Mouse (Mus musculus) lung, postnatal 36 days (tissue): Measurements from ENCODE around the gene Ldb2.
A peak's percentile ranks its signal among the peaks of the same experiment; 100 is the strongest.

Source experiments
- DNase-seq: peaks from one replicate; pipeline ENCODE4 v3.0.0; 2022; ENCODE audit warnings: mixed read lengths

Gene Ldb2

DNA sequence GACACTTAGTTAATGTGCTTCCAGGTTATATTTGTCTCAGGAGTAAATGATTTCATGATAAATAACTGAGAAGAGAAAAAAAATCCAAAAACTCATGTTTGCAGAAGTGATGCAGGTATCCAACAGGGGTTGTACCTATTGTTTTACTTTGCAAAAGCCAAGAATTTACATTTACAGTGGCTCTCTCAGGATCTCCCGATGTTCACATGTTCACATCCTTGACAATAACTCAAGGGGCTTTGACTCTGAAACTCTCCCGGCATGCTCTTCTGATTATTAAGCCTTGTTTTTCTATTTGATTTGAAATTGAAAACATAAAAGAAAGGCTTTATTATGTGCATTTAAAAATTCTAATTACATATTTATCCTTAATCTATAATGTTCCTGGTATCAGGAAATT lies 260.8 kb downstream of the Ldb2 start:
- DNase-seq = no peak

DNA sequence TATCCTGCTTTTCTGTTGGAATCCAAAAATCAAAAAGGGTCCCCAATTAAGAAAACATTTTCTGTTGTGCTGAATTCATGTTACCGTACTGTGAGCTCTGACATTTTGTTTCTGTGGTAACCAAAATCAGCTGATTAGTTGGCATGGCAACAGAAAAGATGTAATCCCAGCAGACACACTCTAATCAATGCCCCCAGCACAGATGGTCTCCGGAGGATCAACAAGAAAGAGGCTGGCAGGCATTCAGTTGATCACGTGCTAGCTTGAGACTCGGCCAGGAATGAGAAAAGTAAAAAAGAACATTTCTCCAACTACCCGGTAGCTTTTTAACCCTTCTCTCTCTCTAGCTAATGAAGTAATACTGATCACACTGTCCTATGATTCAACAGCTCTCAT lies 261.5 kb downstream of the Ldb2 start:
- no peak for DNase-seq

DNA sequence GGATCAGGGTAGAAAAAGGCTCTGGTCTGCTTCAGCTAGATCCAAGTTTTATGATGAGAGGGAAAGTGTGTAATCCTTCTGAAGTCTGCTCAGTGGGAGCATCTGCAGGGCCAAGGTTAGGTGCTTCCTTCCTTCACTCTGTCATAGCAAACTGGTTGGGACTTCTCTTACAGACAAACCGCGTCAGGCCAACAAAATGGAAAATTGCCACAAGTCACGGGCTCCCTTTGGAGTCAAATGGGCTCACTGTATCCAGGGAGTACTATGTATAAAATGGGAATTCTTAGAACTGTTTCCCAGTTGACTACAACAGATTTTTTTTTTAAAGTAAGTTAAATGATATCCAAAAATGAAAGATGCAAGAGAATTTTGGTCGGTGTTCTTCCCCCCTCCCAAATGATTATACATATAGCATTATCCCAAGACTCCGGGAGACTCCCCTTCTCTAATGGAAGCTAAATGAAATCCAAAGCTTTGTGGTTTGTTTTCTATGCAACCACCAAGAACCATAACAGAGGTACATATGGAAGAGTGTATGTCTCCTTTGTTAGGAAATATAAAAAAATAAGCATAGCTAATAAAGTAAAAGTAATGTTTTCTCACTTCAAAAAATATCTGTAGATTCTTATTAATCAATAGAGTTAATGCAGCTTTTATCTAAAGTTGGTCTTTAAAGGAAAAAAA lies 262.0 kb downstream of the Ldb2 start:
- DNase-seq = no peak

DNA sequence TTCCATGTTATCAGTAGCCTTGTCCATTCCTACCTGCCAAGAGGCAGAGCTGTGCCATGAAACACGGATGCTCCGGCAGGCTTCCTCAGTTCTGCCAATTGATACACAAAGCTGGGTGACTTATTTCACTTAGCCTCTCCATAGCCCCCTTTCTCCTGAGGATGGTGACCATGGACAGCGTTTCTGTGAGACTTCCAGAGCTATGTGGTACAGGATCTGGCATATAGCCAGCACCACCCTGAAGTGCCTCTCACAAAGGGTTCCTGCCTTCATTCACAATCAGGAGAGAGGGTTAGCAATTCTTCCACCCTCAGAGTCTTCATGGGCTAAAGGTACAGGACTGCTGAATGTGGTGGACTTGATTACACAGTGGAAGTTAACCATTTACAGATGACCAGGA lies 270.0 kb downstream of the Ldb2 start:
- DNase-seq = no peak

DNA sequence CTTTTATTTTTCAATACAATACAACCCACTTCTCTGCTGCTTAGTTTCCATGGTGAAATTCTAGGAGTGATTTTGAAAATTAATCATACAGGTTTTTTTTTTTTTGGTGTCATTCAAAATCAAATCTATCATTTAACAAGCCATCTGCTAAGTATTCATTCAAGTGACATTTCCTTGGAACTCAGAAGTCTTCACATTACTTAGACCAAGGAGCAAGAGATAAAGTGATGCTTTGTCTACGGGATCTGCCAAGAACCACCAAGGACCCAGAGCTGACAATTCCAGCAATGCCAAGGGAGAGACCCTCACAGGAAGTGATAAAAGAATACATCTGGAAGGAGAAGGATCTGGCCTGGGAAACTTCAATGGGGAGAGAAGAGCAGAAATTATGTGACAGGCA lies 270.5 kb downstream of the Ldb2 start:
- DNase-seq = no peak

DNA sequence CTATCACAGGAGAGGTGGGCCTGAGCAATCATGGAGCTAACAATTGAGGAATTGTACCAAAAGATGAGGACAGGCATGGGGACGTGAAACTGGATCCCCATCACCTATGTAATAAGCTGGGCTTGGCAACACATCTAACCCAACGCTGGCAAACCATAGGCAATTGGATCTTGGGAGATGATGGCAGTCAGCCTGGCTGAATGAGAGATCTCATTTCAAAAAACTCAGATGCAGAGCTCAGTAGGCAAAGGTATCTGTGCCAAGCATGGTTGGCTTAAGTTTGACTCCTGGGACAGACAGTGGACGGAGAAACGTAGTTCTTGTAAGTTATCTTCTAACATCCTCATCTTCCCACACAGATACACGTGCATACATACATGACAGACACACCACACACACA lies 294.3 kb downstream of the Ldb2 start:
- DNase-seq = no peak

DNA sequence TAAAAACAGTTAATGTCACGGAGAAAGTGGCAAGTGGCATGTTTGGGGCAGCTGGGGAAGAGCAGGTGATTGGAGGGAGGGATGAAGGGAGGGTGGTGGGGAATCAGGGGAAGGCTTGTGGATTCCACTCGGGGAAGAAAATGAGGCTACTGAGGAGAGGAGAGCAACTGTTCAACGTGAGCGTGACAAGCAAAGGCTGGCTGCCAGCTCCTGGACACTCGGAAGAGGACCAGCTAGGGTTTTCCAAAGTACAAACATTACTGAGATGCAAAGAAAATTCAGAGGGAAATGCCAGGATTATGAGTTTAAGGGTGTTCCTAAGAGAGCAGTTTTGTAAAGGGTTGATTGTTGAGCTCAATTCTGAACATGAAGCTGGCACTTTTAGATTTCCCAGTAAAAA lies 294.7 kb downstream of the Ldb2 start:
- no peak for DNase-seq

DNA sequence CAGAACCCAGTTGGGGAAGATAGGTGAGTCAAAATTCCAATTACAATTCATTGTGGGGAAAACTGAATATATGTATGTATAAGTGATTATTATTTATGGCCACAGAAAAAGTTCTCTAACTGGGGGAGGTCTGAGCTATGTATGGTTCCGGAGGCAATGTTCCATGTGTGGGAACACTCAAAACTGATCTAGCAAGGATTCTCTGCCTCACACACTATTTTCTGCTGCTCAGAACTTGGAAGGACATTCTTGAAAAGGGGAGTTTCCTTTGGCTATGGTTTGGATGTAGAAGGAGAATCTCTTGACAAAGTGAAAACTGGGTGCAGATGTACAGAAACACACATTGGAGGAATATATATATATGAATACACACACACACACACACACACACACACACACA lies 301.3 kb downstream of the Ldb2 start:
- no peak for DNase-seq

DNA sequence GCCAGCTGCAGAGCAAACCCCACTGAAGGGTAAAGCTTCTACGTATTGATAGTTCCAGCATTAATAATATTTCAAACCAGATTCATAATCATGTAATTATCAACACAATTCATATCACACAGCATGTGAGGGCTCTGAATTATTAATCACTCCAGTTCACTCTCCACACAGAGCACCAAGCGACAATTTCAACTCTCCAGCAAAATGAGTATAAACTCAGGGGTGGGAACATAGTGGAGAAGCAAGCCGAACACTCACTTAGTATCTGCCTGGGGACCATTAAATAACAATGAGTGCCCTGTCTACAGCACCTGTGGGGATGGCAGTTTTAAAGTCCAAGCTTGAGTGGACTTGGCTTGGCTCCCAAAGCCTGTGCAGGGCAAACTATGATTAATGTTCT lies 302.6 kb downstream of the Ldb2 start:
- DNase-seq = no peak

DNA sequence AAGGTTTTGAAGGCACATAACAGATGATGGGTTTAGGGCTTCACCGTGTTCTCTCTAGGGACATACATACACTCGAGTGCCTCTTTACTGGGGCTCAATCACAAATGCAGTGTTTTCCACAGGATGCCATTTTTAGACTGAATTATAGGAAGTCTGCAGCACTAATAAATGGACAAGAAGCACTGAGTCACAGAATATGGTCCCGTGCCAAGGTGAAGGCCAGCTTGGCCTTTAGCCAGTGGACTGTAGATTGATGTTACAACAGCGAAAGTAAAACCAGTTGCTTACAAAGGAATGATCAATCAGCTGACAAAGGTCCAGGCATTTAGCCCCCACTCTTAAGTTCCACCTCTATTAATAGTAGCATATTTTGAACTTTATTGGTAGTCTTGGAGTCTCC lies 304.4 kb downstream of the Ldb2 start:
- peak; percentile 87 for DNase-seq

DNA sequence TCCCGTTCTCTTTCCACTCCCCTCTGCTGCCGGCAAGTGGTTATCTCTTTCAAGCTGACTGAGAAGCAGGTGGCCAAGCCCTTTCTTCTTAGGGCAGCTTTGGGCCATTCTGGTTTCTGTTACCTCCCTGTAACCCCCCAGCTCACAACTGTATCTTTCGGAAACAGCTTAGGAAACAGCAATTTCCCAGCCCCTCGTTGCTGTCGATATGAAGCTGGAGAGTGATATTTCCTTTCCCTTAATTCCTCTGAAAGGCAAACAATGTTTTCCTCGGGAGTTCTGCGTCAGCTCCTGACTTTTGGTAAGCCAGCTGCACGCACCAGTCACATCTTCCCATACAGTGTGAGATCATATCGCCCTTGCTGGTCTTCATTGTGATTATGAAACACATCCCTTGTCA lies 305.3 kb downstream of the Ldb2 start:
- DNase-seq = peak; percentile 14

DNA sequence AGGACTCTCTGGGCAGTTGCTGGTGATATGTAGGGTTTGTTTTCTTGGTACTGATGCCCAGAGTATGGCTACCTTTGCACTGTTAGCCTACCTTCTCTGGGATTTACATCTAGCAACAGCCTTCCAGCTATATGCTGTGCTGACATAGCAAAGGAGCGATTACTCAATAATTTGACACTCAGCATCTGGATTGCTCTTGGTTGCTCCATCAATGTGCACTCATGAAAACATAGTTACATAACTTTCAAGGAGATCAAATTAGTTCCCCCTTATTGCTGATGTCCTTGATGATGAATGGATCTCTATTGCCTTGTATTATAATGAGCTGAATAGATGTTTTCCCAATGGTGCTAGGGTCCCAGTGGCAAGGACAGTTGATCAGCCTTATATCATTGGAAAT lies 308.0 kb downstream of the Ldb2 start:
- no peak for DNase-seq

DNA sequence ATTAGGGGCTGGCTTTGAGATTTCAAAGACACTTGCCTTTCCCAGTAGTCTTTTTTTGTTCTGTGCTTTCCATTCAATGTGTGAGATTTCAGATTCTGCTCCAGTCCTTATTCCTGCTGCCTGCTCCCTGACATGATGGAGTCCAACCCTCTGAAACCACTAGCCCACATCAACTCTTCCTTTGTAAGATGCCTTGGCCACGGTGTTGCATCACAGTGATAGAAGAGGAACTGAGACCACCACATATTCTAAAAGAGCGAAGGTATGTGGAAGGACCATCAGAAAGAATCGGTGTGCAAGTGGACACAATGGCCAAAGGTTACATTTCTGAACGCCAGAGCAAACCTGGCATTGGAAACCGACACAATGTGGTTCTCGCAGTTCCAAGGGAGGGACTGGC lies 309.0 kb downstream of the Ldb2 start:
- DNase-seq = no peak

DNA sequence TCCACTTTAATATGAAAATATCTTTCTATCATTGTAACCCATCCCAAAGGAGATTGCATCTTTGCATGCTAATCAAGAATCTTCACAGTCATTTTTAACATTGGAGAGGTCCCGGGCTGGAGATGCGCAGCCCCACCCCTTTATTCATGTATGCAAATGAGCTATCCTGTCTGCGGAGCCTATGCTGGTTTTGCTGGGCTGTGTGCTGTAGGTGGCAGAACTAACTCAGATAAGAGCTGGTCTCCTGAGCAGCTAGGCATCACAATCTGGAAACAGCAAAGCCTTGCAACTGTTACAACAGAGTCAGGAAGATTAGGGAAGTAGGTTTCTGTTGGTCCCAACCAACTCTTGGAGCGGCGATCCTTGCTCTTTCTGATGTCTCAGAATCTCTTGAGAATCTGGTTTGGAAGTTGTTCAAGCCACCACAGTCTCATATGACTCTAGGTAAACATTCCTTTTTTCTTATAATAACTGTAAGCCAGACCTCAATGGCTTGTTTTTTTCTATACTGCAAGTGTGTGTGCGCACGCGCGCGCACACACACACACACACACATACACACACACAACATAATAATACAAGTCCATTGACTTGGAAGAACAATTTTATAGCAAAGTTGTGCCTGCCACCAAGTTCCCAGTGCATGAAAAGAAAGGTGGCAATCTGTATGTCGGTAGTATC lies 315.9 kb downstream of the Ldb2 start:
- peak; percentile 4 for DNase-seq

DNA sequence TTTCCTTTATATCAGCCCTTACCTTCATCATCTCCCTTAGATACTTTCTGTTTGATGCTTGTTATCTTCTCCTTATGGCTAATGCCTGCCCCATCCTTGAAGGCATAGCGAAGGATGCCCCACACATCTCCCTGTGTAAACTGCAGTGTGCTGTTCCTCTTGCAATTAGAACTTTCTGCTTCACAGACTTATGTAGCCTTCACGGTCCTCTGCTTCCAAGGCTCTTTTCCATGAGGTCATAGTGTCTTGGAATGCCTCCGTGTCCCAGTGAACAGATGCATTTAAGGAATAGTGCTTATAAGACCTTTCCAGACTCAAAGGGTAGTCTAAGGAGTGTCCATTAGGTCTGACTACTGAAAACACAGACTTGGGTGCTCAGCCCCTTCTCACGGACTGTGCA lies 318.1 kb downstream of the Ldb2 start:
- DNase-seq = no peak

DNA sequence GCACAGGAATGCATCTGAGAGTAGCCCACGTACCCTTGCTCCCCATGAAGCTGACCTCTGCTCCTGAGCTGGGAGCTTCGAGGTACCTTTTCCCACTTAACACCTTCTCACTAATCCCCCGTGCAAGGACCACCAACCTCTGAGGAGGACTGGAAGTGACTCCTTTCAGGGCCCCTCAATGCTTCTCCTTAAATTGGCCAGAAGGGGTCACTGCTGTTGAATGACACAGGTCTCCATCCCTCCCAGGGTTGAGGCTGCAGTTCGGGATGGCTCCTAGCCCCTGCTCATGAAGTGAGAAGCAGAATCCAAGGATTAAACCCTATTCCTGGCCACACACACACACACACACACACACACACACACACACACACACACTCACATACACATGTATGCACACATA lies 323.1 kb downstream of the Ldb2 start:
- DNase-seq = peak; percentile 3

DNA sequence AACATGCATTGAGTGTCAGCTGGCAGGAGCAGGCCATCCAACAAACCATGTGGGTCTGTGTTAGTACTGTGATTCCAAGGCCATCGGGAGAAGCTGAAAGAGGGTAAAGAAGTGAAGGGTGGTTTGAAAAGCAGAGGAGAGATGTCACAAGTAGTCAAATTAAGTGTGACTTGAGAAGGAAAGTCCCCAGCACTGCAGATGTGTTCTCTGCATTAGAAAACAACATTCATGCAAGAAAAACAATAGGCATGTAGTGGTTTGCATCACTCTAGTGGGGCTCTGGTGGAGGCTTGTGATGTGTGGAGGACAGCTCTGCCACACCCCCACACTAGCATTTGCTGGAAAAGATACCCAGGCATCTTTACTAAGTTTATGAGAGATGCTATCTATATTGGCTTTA lies 323.9 kb downstream of the Ldb2 start:
- DNase-seq = no peak

DNA sequence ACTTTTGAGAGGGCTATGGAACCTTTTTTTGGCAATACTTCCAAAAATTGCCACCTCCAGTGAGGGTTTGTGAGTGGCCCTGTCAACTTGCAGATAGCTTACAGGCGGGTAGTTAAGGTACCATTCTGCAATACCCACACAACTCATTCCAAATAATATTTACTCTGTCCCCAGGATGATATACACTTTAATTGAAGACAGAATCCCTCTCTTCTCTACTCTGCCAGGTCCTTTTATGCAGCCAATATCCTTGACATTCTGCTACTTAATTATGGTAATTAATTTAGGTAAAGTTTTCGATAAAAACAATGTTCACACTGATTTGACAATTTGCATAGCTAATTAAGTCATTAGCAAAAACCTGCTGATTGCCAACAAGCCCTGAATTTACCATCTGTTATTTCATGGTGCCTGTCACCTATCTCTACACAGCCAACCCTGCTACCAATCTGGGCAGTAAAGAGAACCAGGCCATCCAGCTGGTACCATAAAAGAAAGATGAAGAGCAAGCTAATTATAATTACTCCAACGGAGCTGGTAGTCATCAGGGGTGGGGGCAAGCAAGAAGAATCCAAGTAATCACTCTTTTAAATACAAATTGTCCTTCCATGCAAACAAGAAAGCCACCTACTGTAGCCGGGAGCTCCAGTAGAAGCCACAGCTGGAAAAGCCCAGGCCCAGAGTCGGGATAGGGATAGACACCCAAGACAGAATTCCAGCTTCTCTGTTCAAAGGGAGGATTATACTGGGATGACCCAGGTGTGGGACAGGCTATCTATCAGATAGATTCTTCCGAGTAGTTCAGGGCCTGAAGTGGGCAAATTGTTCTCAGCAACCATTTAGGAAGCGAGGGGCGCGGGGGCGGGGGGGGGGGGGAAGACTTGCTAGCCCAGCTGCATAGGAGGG lies 325.4 kb downstream of the Ldb2 start:
- DNase-seq = no peak

DNA sequence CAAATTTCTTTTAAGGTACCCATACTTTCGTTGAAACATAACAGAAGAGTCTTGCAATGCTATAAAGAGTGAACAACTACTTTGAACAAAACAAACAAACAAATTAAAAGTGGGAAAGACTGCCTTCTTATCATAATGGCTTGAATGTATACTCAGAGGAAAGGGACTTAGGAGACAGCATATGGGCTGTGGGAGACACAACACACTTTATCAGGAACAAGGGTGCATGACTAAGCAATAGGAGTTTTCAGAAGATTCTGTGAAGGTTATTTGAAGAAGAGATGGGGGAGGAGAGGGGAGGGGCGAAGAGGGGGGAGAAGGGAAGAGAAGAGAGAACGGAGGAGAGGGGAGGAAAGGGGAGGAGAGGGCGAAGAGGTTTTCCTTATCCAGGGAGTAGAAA lies 334.2 kb downstream of the Ldb2 start:
- DNase-seq = no peak
